Mouse (Mus musculus) central nervous system, embryonic 18 days (tissue): Measurements from ENCODE around the gene Brcc3. TPM values are rescaled to one million over a fixed set of nuclear protein-coding genes. Genes with fewer than 3 reads are reported as not detected.

Source experiments
- polyA plus RNA-seq: library from polyadenylated mRNA; depleted of rRNA; stranded (reverse); fragments of >200 nt; gene quantifications from 2 replicates; pipeline ENCODE4 v1.2.3, GENCODE M21; 2012; rRNA removed

The Brcc3 gene
- polyA plus RNA-seq: 21.6 and 22.1 TPM in 2 replicates

DNA sequence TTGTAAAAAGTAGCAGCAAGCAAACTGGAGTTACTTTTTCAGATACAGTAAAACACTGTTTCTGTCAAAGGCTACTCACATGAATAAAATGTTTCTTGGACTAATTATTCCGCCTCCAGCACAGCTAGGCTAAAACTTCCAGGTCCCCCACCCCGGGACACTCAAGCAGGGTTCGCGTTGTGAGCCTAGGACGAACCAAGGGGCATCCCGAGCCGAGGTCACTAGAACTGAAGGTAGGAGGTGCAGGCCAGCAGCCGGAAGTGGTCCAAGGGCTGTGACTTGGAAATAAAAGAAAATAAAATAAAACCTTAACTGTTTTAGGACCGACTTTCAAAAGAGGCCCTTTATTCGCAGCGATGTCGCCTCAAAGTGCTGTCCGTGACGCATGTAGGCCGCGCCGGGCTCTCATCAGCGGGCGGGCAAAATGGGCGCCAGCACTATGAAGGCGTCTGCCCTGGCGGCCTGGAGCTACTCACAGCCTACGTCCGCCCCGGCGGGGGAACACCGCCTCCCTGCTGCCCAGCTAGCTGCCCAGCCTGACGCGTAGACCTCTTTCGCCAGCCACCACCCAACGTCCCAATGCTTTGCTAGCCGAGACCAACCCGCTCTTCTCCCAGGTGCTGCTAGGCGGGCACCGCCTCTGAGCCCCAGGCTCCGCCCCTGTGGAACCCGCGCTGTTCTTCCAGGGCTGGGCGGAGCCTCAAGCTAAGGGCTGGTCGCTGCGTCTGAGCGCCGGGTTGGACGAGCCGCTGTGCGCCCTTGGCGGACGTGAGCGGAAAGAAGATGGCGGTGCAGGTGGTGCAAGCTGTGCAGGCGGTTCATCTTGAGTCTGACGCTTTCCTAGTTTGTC lies at the start of gene Brcc3, which contains the start of the genes Cmc4 and Mtcp1:
Gene Brcc3 (plus strand): TSS at position 693 of the 850 bp plus-strand sequence.
Gene Cmc4 (minus strand): TSS at position 649 of the 850 bp plus-strand sequence.
Gene Mtcp1 (minus strand): TSS at position 653 of the 850 bp plus-strand sequence.

DNA sequence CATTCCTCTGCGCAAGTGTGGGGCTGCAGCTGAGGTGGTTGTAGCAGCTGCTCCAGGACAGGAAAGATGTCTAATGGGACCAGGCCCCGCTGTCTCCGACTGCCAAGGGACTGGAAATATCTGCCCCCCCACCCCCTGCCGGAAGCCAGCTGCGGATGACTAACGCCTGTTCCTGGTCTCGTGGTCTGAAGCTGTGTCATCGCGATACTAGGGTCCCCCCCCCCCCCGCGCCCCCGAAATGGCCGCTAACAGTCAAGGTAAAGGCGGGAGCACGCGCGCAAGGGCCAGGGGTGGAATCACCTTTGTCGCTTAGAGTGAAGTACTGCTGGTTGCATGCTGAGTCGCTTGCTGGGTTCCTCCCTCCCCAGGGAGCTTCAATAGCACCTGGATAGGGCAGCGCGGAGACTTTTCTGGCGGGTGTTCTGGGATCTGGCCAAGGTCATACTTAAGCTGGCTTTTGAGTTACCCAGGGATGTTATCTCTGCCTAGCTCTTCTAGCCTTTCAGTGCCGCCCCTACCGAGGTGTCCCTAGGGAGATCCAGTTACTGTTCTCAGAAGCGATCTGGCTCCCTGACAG lies 34.1 kb upstream of the Brcc3 start, which contains the start of the genes Fundc2 and F8:
Gene Fundc2 (plus strand): TSS at position 205 of the 577 bp plus-strand sequence.
Gene F8 (minus strand): TSS at position 421 of the 577 bp plus-strand sequence.

Other genes starting within 250 kb of the Brcc3 start
- gene Fundc2, start 34.2 kb upstream of the Brcc3 start, polyA plus RNA-seq: 20.9 and 22.6 TPM in 2 replicates
- gene F8, start 34.0 kb upstream of the Brcc3 start, polyA plus RNA-seq: 0.39 and 0.74 TPM in 2 replicates
- 23.1 and 25.2 TPM in 2 replicates for gene Cmc4, start within 50 bp of the Brcc3 start, polyA plus RNA-seq
- gene Mtcp1, start within 50 bp of the Brcc3 start, polyA plus RNA-seq: 10.0 and 10.8 TPM in 2 replicates
- 117 and 122 TPM in 2 replicates for gene Vbp1, start 97.7 kb downstream of the Brcc3 start, polyA plus RNA-seq
- gene Rab39b, start 161.6 kb downstream of the Brcc3 start, polyA plus RNA-seq: 18.1 and 20.1 TPM in 2 replicates